Mouse (Mus musculus) testis, postnatal 10 days (tissue): ENCODE measurements at regions not wholly inside any gene's neighbourhood (a gene's known extent, or its start where the extent isn't known, plus 50 kb on each side); places are given as distances from the start of the nearest gene placed in this dataset.

Source experiments
- DNase-seq: peaks from one replicate; pipeline ENCODE4 v3.0.0; 2021; ENCODE audit warnings: low spot score

GRCm38 (mm10) chr3:33902431-33902830 lies 58.3 kb upstream of the Ccdc39 start:
- DNase-seq = no peak

GRCm38 (mm10) chr3:33903326-33903725 lies 59.2 kb upstream of the Ccdc39 start:
- peak; percentile 59 for DNase-seq

GRCm38 (mm10) chr3:33903816-33904215 lies 59.7 kb upstream of the Ccdc39 start:
- no peak for DNase-seq

GRCm38 (mm10) chr3:33904854-33905678 lies 61.0 kb upstream of the Ccdc39 start:
- no peak for DNase-seq

- DNase-seq = no peak
Observed at GRCm38 (mm10) chr3:33905679-33906007, 61.5 kb upstream of the Ccdc39 start.

GRCm38 (mm10) chr3:33907061-33907460 lies 63.0 kb upstream of the Ccdc39 start:
- DNase-seq = no peak

- no peak for DNase-seq
Observed at GRCm38 (mm10) chr3:33911559-33911958, 67.4 kb upstream of the Ccdc39 start.

- no peak for DNase-seq
Observed at GRCm38 (mm10) chr3:33913470-33913869, 69.4 kb upstream of the Ccdc39 start.

- DNase-seq = no peak
Observed at GRCm38 (mm10) chr3:33914386-33914785, 70.3 kb upstream of the Ccdc39 start.

- no peak for DNase-seq
Observed at GRCm38 (mm10) chr3:33915777-33916176, 71.7 kb upstream of the Ccdc39 start.

GRCm38 (mm10) chr3:33916318-33916717 lies 72.2 kb upstream of the Ccdc39 start:
- no peak for DNase-seq

- no peak for DNase-seq
Observed at GRCm38 (mm10) chr3:33916818-33917217, 72.7 kb upstream of the Ccdc39 start.

GRCm38 (mm10) chr3:33918785-33919184 lies 74.7 kb upstream of the Ccdc39 start:
- DNase-seq = peak; percentile 94

GRCm38 (mm10) chr3:33925072-33925471 lies 81.0 kb upstream of the Ccdc39 start:
- no peak for DNase-seq

- DNase-seq = no peak
Observed at GRCm38 (mm10) chr3:33955064-33955463, 64.7 kb upstream of the Fxr1 start.

- DNase-seq = peak; percentile 78
Observed at GRCm38 (mm10) chr3:33955854-33956624, 63.7 kb upstream of the Fxr1 start.

- no peak for DNase-seq
Observed at GRCm38 (mm10) chr3:33956625-33957023, 63.1 kb upstream of the Fxr1 start.

GRCm38 (mm10) chr3:33957676-33958075 lies 62.1 kb upstream of the Fxr1 start:
- DNase-seq = no peak

GRCm38 (mm10) chr3:33958216-33958615 lies 61.5 kb upstream of the Fxr1 start:
- no peak for DNase-seq

- DNase-seq = no peak
Observed at GRCm38 (mm10) chr3:33960211-33960610, 59.5 kb upstream of the Fxr1 start.

GRCm38 (mm10) chr3:33962938-33963337 lies 56.8 kb upstream of the Fxr1 start:
- DNase-seq = no peak

- no peak for DNase-seq
Observed at GRCm38 (mm10) chr3:33967184-33967583, 52.6 kb upstream of the Fxr1 start.
